Mouse (Mus musculus) hindlimb bud, embryonic 11.5 days (tissue): ENCODE measurements around the gene Med17.
"Not testable (repeated sequence)": the region's sequence is repeated elsewhere in the genome, so short reads cannot be mapped to it uniquely, and the experiment has no call there.

ENCODE experiments used
- DNase-seq: peaks from one replicate; pipeline ENCODE4 v3.0.0-alpha.2; 2012; ENCODE audit warnings: low read depth, low spot score; ENCODE audit errors: extremely low spot score

Gene Med17

GRCm38 (mm10) chr9:15279649-15280490 is at the start of gene Med17:
Gene Med17 (minus strand): TSS chr9:15279931.
- peak; percentile 81 for DNase-seq

GRCm38 (mm10) chr9:15318170-15318742 is 38.5 kb upstream of the Med17 start:
- DNase-seq = no peak

GRCm38 (mm10) chr9:15317223-15318169 is 37.8 kb upstream of the Med17 start:
- DNase-seq = no peak

GRCm38 (mm10) chr9:15316296-15316695 is 36.6 kb upstream of the Med17 start:
- DNase-seq = not testable (repeated sequence)

- DNase-seq = no peak
Measured at GRCm38 (mm10) chr9:15314619-15315018, 34.9 kb upstream of the Med17 start.

- no peak for DNase-seq
Measured at GRCm38 (mm10) chr9:15313633-15314032, 33.9 kb upstream of the Med17 start.

- DNase-seq = no peak
Measured at GRCm38 (mm10) chr9:15312054-15312735, 32.5 kb upstream of the Med17 start.

GRCm38 (mm10) chr9:15310179-15310578 is 30.4 kb upstream of the Med17 start:
- no peak for DNase-seq

GRCm38 (mm10) chr9:15309425-15309824 is 29.7 kb upstream of the Med17 start:
- no peak for DNase-seq

GRCm38 (mm10) chr9:15308254-15308653 is 28.5 kb upstream of the Med17 start:
- DNase-seq = no peak

- DNase-seq = no peak
Measured at GRCm38 (mm10) chr9:15307257-15307656, 27.5 kb upstream of the Med17 start.

GRCm38 (mm10) chr9:15306398-15307119 is 26.8 kb upstream of the Med17 start, which contains the start of gene 4931406C07Rik:
Gene 4931406C07Rik (minus strand): TSS chr9:15306448.
- DNase-seq = no peak

- peak; percentile 75 for DNase-seq
Measured at GRCm38 (mm10) chr9:15305503-15306397, 26.0 kb upstream of the Med17 start, which contains the start of gene Taf1d. Gene Taf1d (plus strand): TSS chr9:15306214.

- DNase-seq = no peak
Measured at GRCm38 (mm10) chr9:15302881-15303280, 23.1 kb upstream of the Med17 start.

- not testable (repeated sequence) for DNase-seq
Measured at GRCm38 (mm10) chr9:15302006-15302405, 22.3 kb upstream of the Med17 start.

GRCm38 (mm10) chr9:15301399-15301798 is 21.7 kb upstream of the Med17 start:
- no peak for DNase-seq

- DNase-seq = no peak
Measured at GRCm38 (mm10) chr9:15300056-15300455, 20.3 kb upstream of the Med17 start.

- DNase-seq = no peak
Measured at GRCm38 (mm10) chr9:15298451-15298850, 18.7 kb upstream of the Med17 start.

GRCm38 (mm10) chr9:15297112-15297511 is 17.4 kb upstream of the Med17 start:
- DNase-seq = no peak
